Mouse (Mus musculus) hindbrain, embryonic 10.5 days (tissue): ENCODE data around the gene Gm20605. TPM values are rescaled to one million over a fixed set of nuclear protein-coding genes. Genes with fewer than 3 reads are reported as not detected.

ENCODE experiments used
- DNase-seq: peaks from one replicate; pipeline ENCODE4 v3.0.0-alpha.2; 2017; ENCODE audit warnings: low spot score
- H3K27ac ChIP-seq: fragments of 300-500 bp; sonication (generic); 2 replicates; pipeline ENCODE4 v1.5.1; 2016; ENCODE audit warnings: mild to moderate bottlenecking, moderate library complexity
- H3K27me3 ChIP-seq: fragments of 300-500 bp; sonication (generic); 2 replicates; pipeline ENCODE4 v1.6.1; 2016; ENCODE audit warnings: mild to moderate bottlenecking; ENCODE audit not compliant: poor library complexity, insufficient read depth, severe bottlenecking
- H3K36me3 ChIP-seq: fragments of 300-500 bp; sonication (generic); 2 replicates; pipeline ENCODE4 v1.6.1; 2016; ENCODE audit warnings: mild to moderate bottlenecking, moderate library complexity
- H3K4me1 ChIP-seq: fragments of 300-500 bp; sonication (generic); replicated peaks from 2 replicates; pipeline ENCODE4 v1.6.1; 2016; ENCODE audit warnings: mild to moderate bottlenecking
- H3K4me3 ChIP-seq: fragments of 300-500 bp; sonication (generic); 2 replicates; pipeline ENCODE4 v1.5.1; 2016; ENCODE audit warnings: mild to moderate bottlenecking, moderate library complexity
- H3K9me3 ChIP-seq: fragments of 300-500 bp; sonication (generic); 2 replicates; pipeline ENCODE4 v1.6.1; 2016; ENCODE audit warnings: mild to moderate bottlenecking, moderate library complexity
- WGBS: fragments of 180-500 bp; shearing (Covaris S2); methylation state at CpG from one replicate; pipeline ENCODE4 v1.1.7; 2016; 5-methylcytosine and 5-hydroxymethylcytosine counted together
- polyA plus RNA-seq: library from polyadenylated mRNA; unstranded; fragments of >200 nt; fragmentation: Nextera tagmentation; extraction: Ambion mirVana; gene quantifications from 2 replicates; pipeline ENCODE4 v1.2.1, GENCODE M21; 2016

The Gm20605 gene
- polyA plus RNA-seq, 1 experiment from 2014 or later: 14.9 TPM

GRCm38 (mm10) chr5:137689974-137690373 is 61.0 kb downstream of the Gm20605 start:
- Histone ChIP-seq H3K9me3 (no peaks in the 10 kb centered on the region), H3K4me3 (no peak overlapping the region), H3K36me3 (no peaks in the 10 kb centered on the region), H3K27me3 (peaks cover 16% of the 10 kb centered on the region), H3K4me1 (peaks cover 4% of the 10 kb centered on the region; the same call in 1 of the 2 replicates), H3K27ac (no peak overlapping the region)
- 90% methylated on average over 3 of the region's 3 CpGs for WGBS
- no peak for DNase-seq

- no peaks in the 10 kb centered on the region for H3K36me3 ChIP-seq
- no peak overlapping the region for H3K27ac ChIP-seq
- no peak overlapping the region for H3K4me3 ChIP-seq
- H3K4me1 ChIP-seq: no peaks in the 10 kb centered on the region
- peaks cover 12% of the 10 kb centered on the region for H3K27me3 ChIP-seq
- H3K9me3 ChIP-seq: no peaks in the 10 kb centered on the region
- no peak for DNase-seq
- WGBS: 69% methylated on average over 9 of the region's 9 CpGs
Observed at GRCm38 (mm10) chr5:137690531-137690930, 61.6 kb downstream of the Gm20605 start.

- Histone ChIP-seq H3K36me3 (no peaks in the 10 kb centered on the region), H3K27ac (no peak overlapping the region), H3K4me3 (no peak overlapping the region), H3K27me3 (no peaks in the 10 kb centered on the region), H3K4me1 (no peaks in the 10 kb centered on the region), H3K9me3 (no peaks in the 10 kb centered on the region)
- 76% methylated on average over 1 of the region's 1 CpGs for WGBS
- no peak for DNase-seq
Observed at GRCm38 (mm10) chr5:137691881-137692280, 62.9 kb downstream of the Gm20605 start.

Other genes with a start within 250 kb of the Gm20605 start
- 0.05 and 0.13 TPM in 2 replicates for gene Zan, start 152.1 kb upstream of the Gm20605 start, polyA plus RNA-seq
- gene Pop7, start 126.7 kb upstream of the Gm20605 start, polyA plus RNA-seq: 56.1 and 70.9 TPM in 2 replicates
- 14.7 and 14.9 TPM in 2 replicates for gene Gigyf1, start 110.6 kb upstream of the Gm20605 start, polyA plus RNA-seq
- 1.3 and 4.5 TPM in 2 replicates for gene Epo, start 95.9 kb upstream of the Gm20605 start, polyA plus RNA-seq
- gene Gnb2, start 95.7 kb upstream of the Gm20605 start, polyA plus RNA-seq: 387 and 460 TPM in 2 replicates
- gene Actl6b, start 75.7 kb upstream of the Gm20605 start, polyA plus RNA-seq: 10.3 and 47.6 TPM in 2 replicates
- 1.7 and 4.9 TPM in 2 replicates for gene Tfr2, start 59.3 kb upstream of the Gm20605 start, polyA plus RNA-seq
- gene Mospd3, start 28.1 kb upstream of the Gm20605 start, polyA plus RNA-seq: 15.2 and 27.5 TPM in 2 replicates
- 72.2 and 95.5 TPM in 2 replicates for gene Pcolce, start 15.4 kb upstream of the Gm20605 start, polyA plus RNA-seq
- 0.30 TPM in 2 replicates for gene Fbxo24, start 173 bp upstream of the Gm20605 start, polyA plus RNA-seq
- gene Lrch4, start 54 bp upstream of the Gm20605 start, polyA plus RNA-seq: 35.3 and 39.7 TPM in 2 replicates
- 7.1 and 7.8 TPM in 2 replicates for gene Sap25, start 12.2 kb downstream of the Gm20605 start, polyA plus RNA-seq
- 0.42 and 0.67 TPM in 2 replicates for gene Irs3, start 16.5 kb downstream of the Gm20605 start, polyA plus RNA-seq
- gene Agfg2, start 55.6 kb downstream of the Gm20605 start, polyA plus RNA-seq: 25.9 and 27.6 TPM in 2 replicates
- 4.7 and 9.5 TPM in 2 replicates for gene Nyap1, start 112.4 kb downstream of the Gm20605 start, polyA plus RNA-seq
- gene Tsc22d4, start 116.6 kb downstream of the Gm20605 start, polyA plus RNA-seq: 82.5 and 86.0 TPM in 2 replicates
- gene Ppp1r35, start 149.7 kb downstream of the Gm20605 start, polyA plus RNA-seq: 51.4 and 78.3 TPM in 2 replicates
- gene Mepce, start 158.5 kb downstream of the Gm20605 start, polyA plus RNA-seq: 12.6 TPM in 2 replicates
- gene Zcwpw1, start 158.6 kb downstream of the Gm20605 start, polyA plus RNA-seq: 11.9 and 13.9 TPM in 2 replicates
- 0.21 and 0.29 TPM in 2 replicates for gene Pilra, start 207.1 kb downstream of the Gm20605 start, polyA plus RNA-seq
- not detected in 2 replicates for gene Pilrb1, start 228.9 kb downstream of the Gm20605 start, polyA plus RNA-seq
- 0.37 TPM in 1 of 2 replicates, not detected in the other for gene Pilrb2, start 242.6 kb downstream of the Gm20605 start, polyA plus RNA-seq